Mouse (Mus musculus) WW6 (cell line): Measurements from ENCODE around the gene Pcgf2.

ENCODE experiments used
- DNase-seq: peaks from one replicate; pipeline ENCODE4 v3.0.0-alpha.2; 2013; ENCODE audit warnings: low read depth, low spot score

The Pcgf2 gene

GRCm38 (mm10) chr11:97695712-97696401 is 4.4 kb downstream of the Pcgf2 start:
- no peak for DNase-seq

- DNase-seq: no peak
These were observed 5.2 kb downstream of the Pcgf2 start for GRCm38 (mm10) chr11:97694921-97695711.

GRCm38 (mm10) chr11:97694435-97694834 is 5.9 kb downstream of the Pcgf2 start:
- no peak for DNase-seq

- no peak for DNase-seq
These were observed 10.4 kb downstream of the Pcgf2 start for GRCm38 (mm10) chr11:97689861-97690260.

GRCm38 (mm10) chr11:97687061-97687460 is 13.2 kb downstream of the Pcgf2 start:
- no peak for DNase-seq

- no peak for DNase-seq
These were observed 13.9 kb downstream of the Pcgf2 start for GRCm38 (mm10) chr11:97686322-97686908.

- no peak for DNase-seq
These were observed 14.5 kb downstream of the Pcgf2 start, which contains the start of gene Cisd3 for GRCm38 (mm10) chr11:97685613-97686321. Cisd3 (plus strand) TSS chr11:97685826.

- no peak for DNase-seq
These were observed 15.5 kb downstream of the Pcgf2 start for GRCm38 (mm10) chr11:97684766-97685165.

- no peak for DNase-seq
These were observed 16.1 kb downstream of the Pcgf2 start for GRCm38 (mm10) chr11:97684063-97684680.

GRCm38 (mm10) chr11:97682504-97683055 is 17.7 kb downstream of the Pcgf2 start:
- no peak for DNase-seq

- no peak for DNase-seq
These were observed 19.9 kb downstream of the Pcgf2 start for GRCm38 (mm10) chr11:97680430-97680829.

GRCm38 (mm10) chr11:97678301-97678700 is 22.0 kb downstream of the Pcgf2 start:
- DNase-seq: no peak

GRCm38 (mm10) chr11:97677842-97678241 is 22.5 kb downstream of the Pcgf2 start:
- DNase-seq: no peak

GRCm38 (mm10) chr11:97677381-97677780 is 22.9 kb downstream of the Pcgf2 start:
- DNase-seq: no peak

- no peak for DNase-seq
These were observed 24.1 kb downstream of the Pcgf2 start for GRCm38 (mm10) chr11:97676050-97676754.

- no peak for DNase-seq
These were observed 27.1 kb downstream of the Pcgf2 start for GRCm38 (mm10) chr11:97673148-97673547.

GRCm38 (mm10) chr11:97671177-97671527 is 29.1 kb downstream of the Pcgf2 start:
- no peak for DNase-seq

GRCm38 (mm10) chr11:97670234-97671176 is 29.8 kb downstream of the Pcgf2 start:
- no peak for DNase-seq

- no peak for DNase-seq
These were observed 30.5 kb downstream of the Pcgf2 start for GRCm38 (mm10) chr11:97669829-97670228.
